Mouse (Mus musculus): ENCODE results near the gene Klhdc7a. TPM values are rescaled to one million over a fixed set of nuclear protein-coding genes. Genes with fewer than 3 reads are reported as not detected.

Gene Klhdc7a
- polyA plus RNA-seq (2017; shearing (Covaris generic)), result not detected

DNA sequence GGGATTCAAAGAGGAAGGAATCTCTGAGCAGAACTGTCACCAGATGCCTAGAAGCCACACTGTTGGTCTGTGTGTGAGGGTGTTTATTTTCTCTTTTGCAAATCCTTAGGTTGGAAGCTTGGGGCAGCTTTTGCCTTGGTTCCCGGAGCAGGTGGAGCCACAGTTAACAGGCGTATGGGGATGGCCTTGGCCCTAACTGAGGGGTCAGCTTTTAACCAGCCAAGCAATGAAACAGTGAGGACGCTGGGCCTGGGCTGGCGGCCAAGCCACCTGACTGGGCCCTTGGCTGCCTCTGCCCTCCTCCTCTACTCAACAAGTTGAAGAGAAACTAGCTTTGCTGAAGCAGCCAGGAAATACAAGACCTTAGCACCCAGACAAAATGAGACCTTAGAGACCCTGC lies at the start of gene Klhdc7a:
Gene Klhdc7a (minus strand): TSS at position 105 of the 400 bp plus-strand sequence.

Other genes with a start within 250 kb of the Klhdc7a start
- gene Pax7, start 134.5 kb downstream of the Klhdc7a start, polyA plus RNA-seq (2017; shearing (Covaris generic)), result not detected